Mouse (Mus musculus) CH12.LX (cell line): ENCODE measurements around the gene Paxbp1.

ENCODE experiments used
- CHD2 ChIP-seq: IDR thresholded peaks from 2 replicates; pipeline ENCODE4 v1.6.1; 2011; ENCODE audit warnings: low read length, improper control_type of control experiment
- CTCF ChIP-seq, 2 experiments: IDR thresholded peaks in 1 of 2; conservative IDR thresholded peaks in 1 of 2; 2 replicates each; pipeline ENCODE4 v1.5.1; 2011 to 2012; ENCODE audit warnings: low read depth in 2 of 2, low read length in 2 of 2, improper control_type of control experiment in 1 of 2, inconsistent platforms in 1 of 2, mild to moderate bottlenecking in 1 of 2, moderate library complexity in 1 of 2
- EP300 ChIP-seq: IDR thresholded peaks from 2 replicates; pipeline ENCODE4 v1.6.1; 2011; ENCODE audit warnings: low read length, improper control_type of control experiment
- HCFC1 ChIP-seq: IDR thresholded peaks from 2 replicates; pipeline ENCODE4 v1.6.1; 2012; ENCODE audit warnings: low read depth, mild to moderate bottlenecking, inconsistent platforms, low read length, improper control_type of control experiment
- MAFK ChIP-seq: IDR thresholded peaks from 2 replicates; pipeline ENCODE4 v1.6.1; 2011; ENCODE audit warnings: low read length, improper control_type of control experiment; ENCODE audit not compliant: insufficient replicate concordance
- MYC ChIP-seq: IDR thresholded peaks from 2 replicates; pipeline ENCODE4 v1.6.1; 2011; ENCODE audit warnings: low read depth, mild to moderate bottlenecking, improper control_type of control experiment, low read length
- POLR2A ChIP-seq: IDR thresholded peaks from 2 replicates; pipeline ENCODE4 v1.6.1; 2011; ENCODE audit warnings: low read depth, mild to moderate bottlenecking, improper control_type of control experiment, low read length
- TBP ChIP-seq: conservative IDR thresholded peaks from 2 replicates; pipeline ENCODE4 v1.6.1; 2011; ENCODE audit warnings: low read depth, low read length, improper control_type of control experiment
- UBTF ChIP-seq: IDR thresholded peaks from 2 replicates; pipeline ENCODE4 v1.6.1; 2012; ENCODE audit warnings: low read depth, mild to moderate bottlenecking, inconsistent platforms, low read length, improper control_type of control experiment, moderate library complexity
- USF1 ChIP-seq: IDR thresholded peaks from 2 replicates; pipeline ENCODE4 v1.6.1; 2014; ENCODE audit warnings: low read depth, mild to moderate bottlenecking, inconsistent platforms, low read length, improper control_type of control experiment
- ZMIZ1 ChIP-seq: IDR thresholded peaks from 2 replicates; pipeline ENCODE4 v1.6.1; 2012; ENCODE audit warnings: low read depth, mild to moderate bottlenecking, inconsistent platforms, low read length, improper control_type of control experiment

- TF ChIP-seq CTCF (conservative IDR thresholded peaks at IDR 0.05 in 1 of 2, IDR thresholded peaks at IDR 0.05 in 1 of 2; ENCODE audit: low read depth in 2 of 2, low read length in 2 of 2), result peak in 1 of 2 experiments; percentile 27; a peak in 1 of 4 replicates
- TF ChIP-seq USF1, result no peak
- TF ChIP-seq HCFC1, result peak; percentile 84
- no peak for TF ChIP-seq TBP
- no peak for TF ChIP-seq EP300
- no peak for TF ChIP-seq CHD2
- TF ChIP-seq POLR2A, result peak; percentile 86
- TF ChIP-seq MYC, result 0 out of 2 replicates have a peak, but pooled peaks have one; percentile 41
- TF ChIP-seq ZMIZ1, result peak; percentile 34; the same call in 1 of the 2 replicates
- TF ChIP-seq UBTF, result peak; percentile 60; the same call in 1 of the 2 replicates
- TF ChIP-seq MAFK, result no peak
These were observed 33.2 kb downstream of the Paxbp1 start, which contains the start of gene Synj1 for GRCm38 (mm10) chr16:91011021-91011683.
